Mouse (Mus musculus) liver, embryonic 12.5 days (tissue): Measurements from ENCODE around the gene Usp34. TPM values are rescaled to one million over a fixed set of nuclear protein-coding genes. Genes with fewer than 3 reads are reported as not detected.
"Not testable (repeated sequence)": the region's sequence is repeated elsewhere in the genome, so short reads cannot be mapped to it uniquely, and the experiment has no call there.

Experiments used
- ATAC-seq: fragments of 200-750 bp; cut with Nextera tagmentation; 2 replicates; pipeline ENCODE4 v1.8.0; 2017; ENCODE audit warnings: moderate number of reproducible peaks, mild to moderate bottlenecking, moderate library complexity
- H3K27ac ChIP-seq: fragments of 300-500 bp; sonication (generic); 2 replicates; pipeline ENCODE4 v1.5.1; 2016; ENCODE audit warnings: mild to moderate bottlenecking
- H3K27me3 ChIP-seq: fragments of 300-500 bp; sonication (generic); replicated peaks from 2 replicates; pipeline ENCODE4 v1.6.1; 2016; ENCODE audit warnings: mild to moderate bottlenecking, moderate library complexity
- H3K36me3 ChIP-seq: fragments of 300-500 bp; sonication (generic); 2 replicates; pipeline ENCODE4 v1.6.1; 2016; ENCODE audit warnings: mild to moderate bottlenecking, moderate library complexity
- H3K4me1 ChIP-seq: fragments of 300-500 bp; sonication (generic); 2 replicates; pipeline ENCODE4 v1.6.1; 2016
- H3K4me2 ChIP-seq: fragments of 300-500 bp; sonication (generic); 2 replicates; pipeline ENCODE4 v1.6.1; 2016; ENCODE audit warnings: mild to moderate bottlenecking, moderate library complexity
- H3K4me3 ChIP-seq: fragments of 300-500 bp; sonication (generic); 2 replicates; pipeline ENCODE4 v1.5.1; 2016; ENCODE audit warnings: mild to moderate bottlenecking, moderate library complexity
- H3K9ac ChIP-seq: fragments of 300-500 bp; sonication (generic); 2 replicates; pipeline ENCODE4 v1.6.1; 2016; ENCODE audit warnings: mild to moderate bottlenecking, moderate library complexity
- H3K9me3 ChIP-seq: fragments of 300-500 bp; sonication (generic); replicated peaks from 2 replicates; pipeline ENCODE4 v1.6.1; 2016; ENCODE audit warnings: mild to moderate bottlenecking, moderate library complexity
- WGBS: fragments of 180-500 bp; shearing (Covaris S2); methylation state at CpG from one replicate; pipeline ENCODE4 v1.1.7; 2016; ENCODE audit not compliant: insufficient replicate concordance; 5-methylcytosine and 5-hydroxymethylcytosine counted together
- polyA plus RNA-seq: library from polyadenylated mRNA; unstranded; fragments of >200 nt; fragmentation: Nextera tagmentation; extraction: Ambion mirVana; gene quantifications from 2 replicates; pipeline ENCODE4 v1.2.1, GENCODE M21; 2016

Usp34 gene
- polyA plus RNA-seq, 1 experiment from 2014 or later, result 10.7 TPM

- H3K9ac ChIP-seq, result no peak overlapping the region
- no peak overlapping the region for H3K4me3 ChIP-seq
- peaks cover 51% of the 10 kb centered on the region for H3K36me3 ChIP-seq
- no peaks in the 10 kb centered on the region for H3K9me3 ChIP-seq
- no peaks in the 10 kb centered on the region for H3K27me3 ChIP-seq
- H3K4me2 ChIP-seq, result no peak overlapping the region
- H3K27ac ChIP-seq, result no peak overlapping the region
- peaks cover 13% of the 10 kb centered on the region for H3K4me1 ChIP-seq
- ATAC-seq, result peak; percentile 43
- WGBS, result 82% methylated on average over 1 of the region's 1 CpGs
Measured at GRCm38 (mm10) chr11:23299910-23300309, 6.8 kb upstream of the Usp34 start.

DNA sequence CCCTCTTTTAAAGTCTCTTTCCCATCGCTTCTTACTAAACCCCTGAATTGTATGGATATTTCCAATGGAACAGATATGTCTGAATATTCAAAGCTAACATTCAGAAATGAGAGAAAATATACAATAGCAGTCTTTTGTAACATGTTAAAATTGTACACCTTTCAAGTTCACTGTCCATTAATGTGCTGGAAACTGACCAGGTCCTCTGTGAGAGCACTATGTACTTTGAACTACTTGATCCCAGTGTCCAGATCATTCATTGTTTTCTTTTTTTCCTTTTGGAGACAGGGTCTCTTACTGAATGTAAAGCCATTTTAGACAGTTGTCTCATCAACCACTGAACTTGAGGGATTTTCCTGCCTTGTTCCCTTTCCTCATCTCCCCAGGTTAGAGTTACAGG is 3.6 kb upstream of the Usp34 start:
- Histone ChIP-seq H3K27me3 (no peaks in the 10 kb centered on the region), H3K27ac (no peak overlapping the region), H3K36me3 (peaks cover 19% of the 10 kb centered on the region), H3K4me1 (peaks cover 19% of the 10 kb centered on the region), H3K4me2 (no peak overlapping the region), H3K9me3 (no peaks in the 10 kb centered on the region), H3K9ac (no peak overlapping the region), H3K4me3 (no peak overlapping the region)
- ATAC-seq, result no peak
- WGBS, result 63% methylated on average over 1 of the region's 1 CpGs

DNA sequence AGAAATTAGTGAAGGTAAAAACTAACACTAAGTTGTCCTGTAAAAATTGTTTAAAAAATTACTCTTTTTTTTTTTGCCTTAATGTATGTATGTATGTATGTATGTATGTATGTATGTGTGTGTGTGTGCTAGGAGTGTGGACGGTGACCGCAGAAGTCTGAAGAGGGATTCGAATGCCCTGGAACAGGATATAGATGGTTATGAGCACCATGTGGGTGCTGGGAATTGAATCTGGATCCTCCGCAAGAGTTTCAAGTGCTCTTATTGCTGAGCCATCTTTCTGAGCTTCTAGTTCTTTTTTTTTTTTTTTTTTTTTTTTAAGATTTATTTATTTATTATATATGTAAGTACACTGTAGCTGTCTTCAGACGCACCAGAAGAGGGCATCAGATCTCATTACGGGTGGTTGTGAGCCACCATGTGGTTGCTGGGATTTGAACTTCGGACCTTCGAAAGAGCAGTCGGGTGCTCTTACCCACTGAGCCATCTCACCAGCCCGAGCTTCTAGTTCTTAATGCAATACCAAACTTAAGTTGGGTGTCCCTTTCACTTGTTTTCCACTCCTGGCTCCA is 1.5 kb upstream of the Usp34 start:
- 32% methylated on average over 10 of the region's 10 CpGs for WGBS
- Histone ChIP-seq H3K4me1 (peaks cover 35% of the 10 kb centered on the region), H3K27ac (peak overlapping the region; percentile 99), H3K4me2 (peak overlapping the region; percentile 82), H3K9ac (peak overlapping the region; percentile 98), H3K4me3 (peak overlapping the region; percentile 97)
- not testable (repeated sequence) for H3K9me3 ChIP-seq, H3K36me3 ChIP-seq, ATAC-seq, H3K27me3 ChIP-seq

DNA sequence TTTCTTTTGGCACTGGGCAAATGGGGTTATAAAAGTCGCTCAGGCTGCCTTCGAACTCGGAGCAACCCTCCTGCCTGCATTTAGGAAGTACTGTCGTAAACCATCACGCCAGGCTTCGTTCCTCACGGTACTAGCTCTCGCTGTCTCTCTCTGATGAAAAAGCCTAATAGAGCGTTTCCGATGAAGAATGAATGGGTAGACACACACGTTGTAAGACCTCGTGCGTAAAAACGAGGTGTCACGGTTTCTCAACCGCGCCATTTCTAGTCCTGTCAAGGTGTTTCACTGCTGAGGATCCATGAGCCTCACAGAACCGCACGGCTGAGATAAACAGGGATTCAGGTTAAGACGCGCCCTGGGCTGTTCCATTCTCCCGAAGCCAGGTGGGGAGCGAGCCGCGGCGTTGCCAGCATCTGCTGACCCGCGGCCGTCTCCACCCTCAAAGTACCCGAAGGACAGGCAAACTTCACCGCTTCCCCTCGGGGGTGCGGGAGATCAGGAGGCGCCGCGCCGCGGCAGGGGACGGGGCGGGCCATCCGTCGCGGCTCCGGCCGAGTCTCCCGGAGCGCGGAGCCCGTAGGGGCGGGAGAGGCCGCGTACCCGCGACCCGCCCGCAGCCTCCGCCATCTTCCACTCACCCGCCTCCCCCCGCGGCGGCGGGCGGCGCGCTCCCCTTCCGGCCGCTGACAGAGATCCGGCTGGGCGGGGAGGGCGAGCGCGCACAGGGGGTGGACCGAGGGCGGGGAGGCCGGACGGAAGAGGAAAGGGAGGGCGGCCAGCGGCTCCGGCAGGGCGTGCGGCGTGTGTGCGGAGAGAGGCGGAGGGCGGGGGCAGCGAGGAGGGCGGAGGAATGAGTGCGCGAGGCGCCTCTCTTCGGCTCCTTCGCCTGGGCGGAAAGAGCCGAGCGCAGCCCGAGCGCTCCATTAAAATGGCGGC is 754 bp upstream of the Usp34 start:
- peak; percentile 96 for ATAC-seq
- H3K4me3 ChIP-seq, result peak overlapping the region; percentile 97
- peak overlapping the region; percentile 98 for H3K9ac ChIP-seq
- H3K9me3 ChIP-seq, result no peaks in the 10 kb centered on the region
- H3K27me3 ChIP-seq, result no peaks in the 10 kb centered on the region
- peak overlapping the region; percentile 82 for H3K4me2 ChIP-seq
- under 1% methylated on average over 96 of the region's 98 CpGs for WGBS
- H3K36me3 ChIP-seq, result peaks cover 10% of the 10 kb centered on the region; the same call in 1 of the 2 replicates
- H3K4me1 ChIP-seq, result peaks cover 33% of the 10 kb centered on the region
- peak overlapping the region; percentile 99 for H3K27ac ChIP-seq

- no peak for ATAC-seq
- no peaks in the 10 kb centered on the region for H3K9me3 ChIP-seq
- H3K4me3 ChIP-seq, result peak overlapping the region; percentile 97
- 2% methylated on average over 6 of the region's 6 CpGs for WGBS
- peak overlapping the region; percentile 98 for H3K9ac ChIP-seq
- no peaks in the 10 kb centered on the region for H3K27me3 ChIP-seq
- peaks cover 46% of the 10 kb centered on the region for H3K4me1 ChIP-seq
- peaks cover 17% of the 10 kb centered on the region for H3K36me3 ChIP-seq
- H3K27ac ChIP-seq, result peak overlapping the region; percentile 99
- peak overlapping the region; percentile 82 for H3K4me2 ChIP-seq
Measured at GRCm38 (mm10) chr11:23307566-23307920, 848 bp downstream of the Usp34 start.

GRCm38 (mm10) chr11:23313496-23313895 is 6.8 kb downstream of the Usp34 start:
- 24% methylated on average over 1 of the region's 1 CpGs for whole genome bisulfite sequencing
- ATAC-seq, result peak; percentile 90
- peak overlapping the region; percentile 72 for H3K27ac ChIP-seq
- no peak overlapping the region for H3K9ac ChIP-seq
- H3K4me3 ChIP-seq, result no peak overlapping the region
- H3K27me3 ChIP-seq, result no peaks in the 10 kb centered on the region
- peaks cover 30% of the 10 kb centered on the region for H3K36me3 ChIP-seq
- no peaks in the 10 kb centered on the region for H3K9me3 ChIP-seq
- H3K4me2 ChIP-seq, result peak overlapping the region; percentile 40
- H3K4me1 ChIP-seq, result peaks cover 57% of the 10 kb centered on the region

GRCm38 (mm10) chr11:23329413-23329812 is 22.7 kb downstream of the Usp34 start:
- peaks cover 19% of the 10 kb centered on the region; the same call in 1 of the 2 replicates for H3K36me3 ChIP-seq
- no peak overlapping the region for H3K4me2 ChIP-seq
- H3K4me3 ChIP-seq, result no peak overlapping the region
- ATAC-seq, result no peak
- WGBS, result 88% methylated on average over 2 of the region's 2 CpGs
- H3K27me3 ChIP-seq, result no peaks in the 10 kb centered on the region
- peaks cover 6% of the 10 kb centered on the region; the same call in 1 of the 2 replicates for H3K4me1 ChIP-seq
- no peak overlapping the region for H3K9ac ChIP-seq
- no peaks in the 10 kb centered on the region for H3K9me3 ChIP-seq
- H3K27ac ChIP-seq, result no peak overlapping the region

- Histone ChIP-seq H3K4me1 (peaks cover 6% of the 10 kb centered on the region; the same call in 1 of the 2 replicates), H3K9ac (no peak overlapping the region), H3K9me3 (no peaks in the 10 kb centered on the region), H3K36me3 (peaks cover 33% of the 10 kb centered on the region; the same call in 1 of the 2 replicates), H3K27me3 (no peaks in the 10 kb centered on the region), H3K4me2 (no peak overlapping the region), H3K27ac (no peak overlapping the region), H3K4me3 (no peak overlapping the region)
- 0 out of 2 replicates have a peak, but pooled peaks have one; percentile 30 for ATAC-seq
- WGBS, result 73% methylated on average over 3 of the region's 3 CpGs
Measured at GRCm38 (mm10) chr11:23332136-23332535, 25.4 kb downstream of the Usp34 start.

- no peak overlapping the region for H3K9ac ChIP-seq
- no peak overlapping the region for H3K27ac ChIP-seq
- H3K27me3 ChIP-seq, result no peaks in the 10 kb centered on the region
- H3K4me1 ChIP-seq, result peaks cover 6% of the 10 kb centered on the region; the same call in 1 of the 2 replicates
- H3K9me3 ChIP-seq, result no peaks in the 10 kb centered on the region
- no peak overlapping the region for H3K4me2 ChIP-seq
- 72% methylated on average over 1 of the region's 1 CpGs for WGBS
- H3K4me3 ChIP-seq, result no peak overlapping the region
- peaks cover 42% of the 10 kb centered on the region for H3K36me3 ChIP-seq
- ATAC-seq, result no peak
Measured at GRCm38 (mm10) chr11:23335160-23335559, 28.5 kb downstream of the Usp34 start.

- H3K9me3 ChIP-seq, H3K4me2 ChIP-seq, H3K9ac ChIP-seq, H3K27me3 ChIP-seq, H3K4me3 ChIP-seq, H3K27ac ChIP-seq, ATAC-seq, H3K4me1 ChIP-seq: not testable (repeated sequence)
- peaks cover 43% of the 10 kb centered on the region for H3K36me3 ChIP-seq
- 51% methylated on average over 5 of the region's 5 CpGs for WGBS
Measured at GRCm38 (mm10) chr11:23357226-23357625, 50.5 kb downstream of the Usp34 start.

- 44% methylated on average over 1 of the region's 1 CpGs for WGBS
- H3K4me1 ChIP-seq, H3K9ac ChIP-seq, H3K27ac ChIP-seq, H3K27me3 ChIP-seq, H3K9me3 ChIP-seq, H3K4me2 ChIP-seq, H3K4me3 ChIP-seq: not testable (repeated sequence)
- peaks cover 57% of the 10 kb centered on the region for H3K36me3 ChIP-seq
- ATAC-seq, result 0 out of 2 replicates have a peak, but pooled peaks have one; percentile 40
Measured at GRCm38 (mm10) chr11:23359687-23360235, 53.1 kb downstream of the Usp34 start.

DNA sequence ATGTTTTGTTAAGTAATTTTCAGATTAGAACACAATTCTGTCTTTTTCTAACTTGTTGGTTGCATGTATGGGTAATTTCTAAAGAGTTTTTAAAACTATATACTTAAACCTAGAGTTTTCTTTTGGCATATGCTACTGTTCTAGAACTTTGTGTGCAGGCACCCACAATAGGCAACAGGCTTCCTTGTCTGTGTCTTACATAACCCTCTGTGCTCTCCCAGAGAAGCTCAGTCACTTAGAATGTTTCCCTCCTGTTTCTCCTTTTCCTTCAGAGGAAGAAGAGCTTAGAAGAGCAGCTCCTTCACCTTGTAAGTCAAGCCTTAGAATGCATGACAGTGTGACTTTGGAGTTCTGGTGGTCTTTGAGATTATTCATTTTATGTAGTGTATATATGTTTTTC is 55.6 kb downstream of the Usp34 start:
- ATAC-seq, result no peak
- H3K9ac ChIP-seq, result no peak overlapping the region
- no peaks in the 10 kb centered on the region for H3K27me3 ChIP-seq
- no peak overlapping the region for H3K4me3 ChIP-seq
- H3K9me3 ChIP-seq, result no peaks in the 10 kb centered on the region
- H3K4me1 ChIP-seq, result no peaks in the 10 kb centered on the region
- H3K27ac ChIP-seq, result no peak overlapping the region
- H3K4me2 ChIP-seq, result no peak overlapping the region
- H3K36me3 ChIP-seq, result peaks cover 53% of the 10 kb centered on the region
